Mouse (Mus musculus) kidney, adult 18-20 months (tissue): Measurements from ENCODE around the gene Neo1.

Experiments used
- DNase-seq: peaks from one replicate; pipeline ENCODE4 v3.0.0; 2021

Gene Neo1

DNA sequence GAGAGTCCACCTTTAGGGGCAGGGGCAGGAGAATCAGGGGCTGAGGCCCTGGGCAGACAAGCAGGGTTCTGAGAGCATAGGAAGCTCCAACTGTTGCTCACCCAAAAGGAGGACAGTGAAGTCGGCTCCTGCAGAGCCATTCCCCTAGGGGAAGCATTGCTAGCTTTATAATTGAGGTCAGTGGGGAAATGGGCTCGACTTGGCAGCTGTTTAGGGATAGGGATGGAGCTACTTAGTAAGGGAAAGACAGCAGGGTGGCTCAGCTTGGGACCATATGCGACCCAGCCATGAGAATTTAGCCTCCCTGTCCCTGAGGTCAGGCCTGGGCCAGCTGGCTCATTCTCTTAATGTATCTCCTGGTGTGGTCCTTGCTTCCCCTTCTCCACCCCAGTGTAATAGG, 181.3 kb downstream of the Neo1 start:
- DNase-seq = no peak

DNA sequence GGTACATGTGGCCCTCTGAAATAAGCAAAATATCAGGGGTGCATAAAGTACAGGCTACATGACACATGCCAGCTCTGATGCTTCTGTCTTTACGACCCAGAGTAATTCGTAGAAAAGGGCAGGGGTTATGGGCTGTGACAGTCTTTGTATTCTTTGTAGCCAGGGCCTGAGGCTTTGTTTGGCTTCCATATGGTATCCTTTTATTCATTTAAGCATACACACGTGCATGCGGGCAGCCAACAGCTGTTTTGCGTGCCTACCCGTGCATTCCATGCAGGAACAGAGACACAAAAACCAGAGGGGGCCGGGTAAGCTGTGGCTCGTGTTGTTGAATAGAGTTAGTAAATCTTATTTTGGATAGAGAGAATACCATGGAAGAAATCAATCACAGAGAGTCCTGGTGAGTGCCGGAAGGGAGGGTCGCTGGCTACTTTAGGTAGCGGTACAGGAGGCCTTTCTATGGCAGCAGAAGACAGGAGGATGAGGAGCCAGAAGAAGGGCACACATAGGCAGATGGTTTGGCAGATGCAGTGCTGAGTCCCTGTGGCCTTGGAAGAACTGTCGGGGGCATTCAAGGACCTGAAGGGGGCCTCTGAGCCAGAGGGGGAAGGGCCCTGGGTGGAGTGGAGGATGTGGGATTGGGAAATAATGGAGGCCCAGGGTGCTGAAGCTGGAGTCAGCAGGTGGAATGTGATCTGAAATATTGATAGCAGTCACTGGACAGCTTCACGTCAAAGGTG, 186.5 kb downstream of the Neo1 start:
- no peak for DNase-seq

DNA sequence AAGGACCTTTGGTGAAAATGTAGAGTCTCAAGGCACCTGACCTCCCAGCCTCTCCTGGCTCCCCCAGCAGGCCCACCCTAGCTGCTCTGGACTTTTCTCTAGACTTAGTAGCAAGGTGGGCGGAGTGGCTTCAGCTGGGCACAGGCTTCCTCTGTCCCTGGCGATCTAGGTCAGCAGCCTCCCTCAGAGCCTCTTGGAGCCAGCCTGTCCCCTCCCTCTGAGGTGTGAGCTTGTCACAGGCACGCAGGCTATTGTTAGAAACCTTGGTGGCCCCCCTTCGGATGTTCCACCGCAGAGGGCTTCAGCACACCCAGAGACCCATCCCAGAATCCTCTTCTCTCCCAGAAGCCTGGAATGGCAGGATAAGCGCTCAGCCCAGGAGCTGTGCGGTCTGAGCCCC, 188.6 kb downstream of the Neo1 start:
- DNase-seq = no peak

DNA sequence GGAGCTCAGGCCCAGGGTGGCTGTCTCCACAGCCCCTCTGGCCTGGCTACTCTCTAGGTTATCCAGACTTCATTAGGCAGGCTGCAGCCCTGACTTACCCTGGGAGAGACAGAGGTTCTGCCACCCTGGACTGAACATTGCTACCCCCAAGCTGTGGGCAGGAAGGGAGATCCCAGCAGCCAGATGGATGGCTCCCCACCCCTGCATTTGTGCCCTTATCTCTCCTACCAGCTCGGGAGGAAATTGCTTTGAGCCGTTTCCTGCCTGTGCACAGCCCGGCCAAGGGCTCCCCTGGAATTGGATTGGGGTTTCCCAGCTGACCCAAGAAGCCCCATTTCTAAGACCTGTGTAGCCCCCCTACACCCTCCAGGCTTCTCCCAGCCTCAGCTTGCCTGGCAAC, 189.2 kb downstream of the Neo1 start:
- no peak for DNase-seq

DNA sequence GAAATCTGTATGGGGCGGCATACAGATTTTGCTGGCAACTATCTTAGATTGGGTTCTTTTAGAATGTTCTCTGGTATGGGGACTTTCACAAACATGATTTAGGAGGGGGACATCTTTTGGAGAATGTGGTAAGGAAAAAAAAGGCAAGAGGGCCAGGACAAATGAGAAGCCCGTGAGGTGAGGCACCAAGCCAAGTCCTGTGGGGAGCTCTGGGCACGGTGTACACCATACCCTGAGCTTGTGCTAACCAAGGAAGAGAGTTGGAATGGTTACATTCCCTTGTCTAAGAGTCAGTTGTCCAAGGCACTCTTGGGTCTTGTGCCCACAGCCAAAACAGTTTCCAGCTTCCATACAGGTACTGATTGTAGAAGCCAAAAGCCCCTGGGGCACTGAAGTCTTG, 191.6 kb downstream of the Neo1 start:
- DNase-seq = no peak

DNA sequence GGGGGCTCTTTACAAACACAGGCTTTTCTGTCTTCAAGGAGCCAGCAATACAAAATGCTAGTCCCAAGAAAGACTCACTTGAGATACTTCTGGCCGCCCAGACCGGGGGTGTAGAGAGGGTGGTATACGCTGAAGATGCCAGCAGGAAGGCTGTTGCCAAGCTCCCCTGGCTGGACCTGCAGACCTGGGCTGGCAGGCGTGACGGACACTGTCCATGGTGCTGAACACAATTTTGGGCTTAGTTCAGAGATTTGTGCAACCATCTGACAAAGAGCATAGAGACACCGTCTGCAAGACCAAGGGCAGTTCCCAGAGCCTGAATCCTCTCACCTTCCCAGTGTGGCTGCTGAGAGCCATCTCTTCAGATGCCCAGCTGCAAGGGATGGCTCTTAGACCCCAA, 194.6 kb downstream of the Neo1 start:
- DNase-seq = peak; percentile 69

DNA sequence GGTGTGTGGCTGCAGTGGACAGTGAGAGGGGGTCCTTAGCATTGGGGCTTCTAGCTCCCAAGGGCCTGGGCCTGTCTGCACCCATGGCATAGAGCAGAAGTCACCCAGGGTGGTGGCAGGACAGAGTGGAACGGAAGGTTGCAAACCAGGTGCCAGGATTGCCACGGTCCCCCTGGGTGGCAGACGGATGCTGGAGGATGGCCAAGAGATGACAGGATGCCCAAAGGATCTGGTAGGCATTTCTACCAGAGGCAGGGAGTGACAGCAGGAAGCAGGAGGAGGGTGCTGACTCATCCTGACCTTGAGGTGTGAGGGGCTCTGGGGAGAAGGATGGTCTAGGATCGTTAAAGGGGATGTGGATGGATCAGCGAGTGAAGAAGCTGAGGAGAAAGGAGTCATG, 197.7 kb downstream of the Neo1 start:
- no peak for DNase-seq

DNA sequence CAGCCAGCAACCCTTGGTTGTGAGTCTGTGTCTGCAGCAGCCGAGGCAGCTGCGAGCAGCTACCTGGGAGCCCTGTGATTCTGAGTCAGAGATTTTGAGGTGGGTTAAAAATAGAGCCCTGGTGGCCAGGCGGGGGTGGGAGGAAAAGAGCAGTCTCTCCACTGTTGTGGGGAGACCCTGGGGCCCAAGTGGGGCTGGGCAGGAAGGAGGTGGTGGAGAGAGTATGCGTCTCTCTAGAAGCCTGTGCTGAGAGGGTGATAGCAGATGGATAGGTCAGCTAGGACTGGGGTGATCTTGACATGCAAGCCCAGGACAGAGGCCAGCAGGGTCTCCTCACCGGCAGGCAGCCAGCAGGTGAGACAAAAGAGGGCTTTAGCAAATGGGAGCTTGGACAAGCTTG, 199.1 kb downstream of the Neo1 start:
- no peak for DNase-seq

DNA sequence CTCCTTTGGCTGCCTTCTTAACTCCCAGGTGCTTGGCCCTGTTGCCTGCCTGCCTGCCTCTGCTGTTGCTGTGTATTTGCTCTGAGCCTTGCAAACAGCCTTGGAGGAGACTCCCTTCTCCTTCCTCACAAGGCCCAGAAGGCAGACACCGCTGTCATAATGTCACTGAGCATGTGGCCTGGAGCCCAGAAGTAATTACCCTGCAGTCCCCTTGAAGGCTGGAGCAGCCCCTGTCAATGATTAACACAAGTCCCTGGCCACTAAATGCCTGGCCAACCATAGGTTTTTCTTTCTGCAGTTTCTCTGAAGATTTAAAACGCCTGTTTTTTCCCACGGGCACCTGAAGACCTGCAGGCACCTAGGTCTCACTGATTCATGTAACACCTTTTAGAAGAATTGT, 203.3 kb downstream of the Neo1 start:
- DNase-seq = peak; percentile 52

DNA sequence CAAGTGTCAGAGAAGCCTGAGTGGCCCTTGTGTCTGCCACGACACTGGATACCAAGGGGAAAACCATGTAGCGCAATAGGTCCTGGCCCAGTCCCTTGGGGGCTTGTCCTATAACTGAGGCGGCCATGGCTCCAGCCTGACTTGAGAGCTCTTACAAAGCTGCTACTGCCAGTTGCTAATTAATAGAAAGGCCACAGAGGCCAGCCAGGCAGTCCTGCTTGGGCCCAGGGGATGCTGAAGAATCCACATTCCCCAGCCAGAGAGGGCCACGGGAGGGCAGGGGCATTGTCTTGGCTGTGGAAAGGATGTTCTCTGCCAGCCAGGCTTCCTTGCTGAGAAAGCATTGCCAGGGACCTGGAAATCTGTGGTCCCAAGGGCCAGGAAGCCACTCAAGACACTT, 206.6 kb downstream of the Neo1 start:
- DNase-seq = no peak
